Mouse (Mus musculus): ENCODE data around the gene Nr2e1.

Gene Nr2e1

DNA sequence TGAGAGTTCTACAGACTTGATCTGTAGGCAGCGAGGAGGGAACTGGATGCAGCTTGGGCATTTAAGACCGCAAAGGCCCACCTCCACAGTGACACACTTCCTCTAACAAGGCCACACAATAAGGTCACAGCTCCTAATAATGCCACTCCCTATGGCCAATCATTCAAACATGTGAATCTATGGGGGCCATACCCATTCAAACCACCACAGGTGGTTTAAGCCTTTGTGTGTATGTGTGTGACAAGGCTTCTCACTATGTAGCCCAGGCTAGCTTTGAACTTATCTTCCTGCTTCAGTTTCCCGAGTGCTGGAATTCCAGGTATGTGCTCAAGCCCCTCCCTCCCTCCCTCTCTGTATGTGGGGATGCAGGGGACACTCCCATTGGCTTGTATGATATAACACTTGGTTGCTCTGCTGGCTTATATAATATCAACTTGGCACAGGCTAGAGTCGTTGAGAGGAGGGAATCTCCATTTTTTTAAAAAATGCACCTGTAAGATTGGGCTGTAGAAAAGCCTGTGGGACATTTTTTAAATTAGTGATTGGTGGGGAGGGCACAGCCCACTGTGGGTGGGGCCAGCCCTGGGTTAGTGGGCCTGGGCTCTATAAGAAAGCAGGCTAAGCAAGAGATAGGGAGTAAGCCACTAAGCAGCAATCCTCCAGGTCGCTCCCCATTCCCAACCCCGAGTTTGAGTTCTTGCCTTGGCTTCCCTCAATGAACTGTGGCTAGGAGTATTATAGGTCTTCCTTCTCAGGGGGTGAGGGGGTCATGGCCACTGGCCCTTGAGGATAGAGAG lies 37.5 kb downstream of the Nr2e1 start:
- DNase-seq = no peak

DNA sequence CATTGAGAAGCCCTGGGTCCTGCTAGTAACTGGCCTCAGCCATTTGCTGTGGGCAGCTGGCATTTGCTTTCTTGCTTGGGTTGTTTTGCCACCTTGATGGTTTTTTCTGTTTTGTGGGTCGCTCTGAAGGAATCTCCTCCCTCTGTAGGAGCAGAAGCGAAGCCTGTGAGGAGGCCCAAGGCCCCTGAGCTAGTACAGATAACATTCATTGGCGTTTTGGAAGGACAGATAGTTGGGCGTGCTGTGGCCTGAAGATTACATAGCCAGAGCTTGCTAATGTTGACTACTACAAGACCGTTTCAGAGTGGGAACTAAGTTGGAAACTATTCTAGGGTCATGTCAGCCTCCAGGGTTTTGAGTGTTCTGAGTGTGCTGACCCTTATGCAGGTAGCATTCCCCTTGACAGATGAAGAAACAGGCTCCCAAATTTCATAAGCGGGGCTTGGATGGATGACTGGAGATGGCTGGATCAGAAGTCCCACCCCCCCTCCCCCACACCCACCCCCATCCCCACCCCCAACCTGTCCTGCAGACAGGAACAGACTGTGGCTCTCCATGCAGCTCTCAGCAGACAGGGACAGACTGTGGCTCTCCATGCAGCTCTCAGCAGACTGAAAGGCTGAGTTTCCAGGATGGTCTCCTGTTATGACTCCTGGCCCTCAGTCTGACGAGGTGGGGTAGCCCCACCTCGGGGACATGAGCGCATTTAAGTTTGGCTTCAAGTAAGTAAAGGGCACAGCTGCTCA lies 45.7 kb downstream of the Nr2e1 start:
- no peak for DNase-seq

DNA sequence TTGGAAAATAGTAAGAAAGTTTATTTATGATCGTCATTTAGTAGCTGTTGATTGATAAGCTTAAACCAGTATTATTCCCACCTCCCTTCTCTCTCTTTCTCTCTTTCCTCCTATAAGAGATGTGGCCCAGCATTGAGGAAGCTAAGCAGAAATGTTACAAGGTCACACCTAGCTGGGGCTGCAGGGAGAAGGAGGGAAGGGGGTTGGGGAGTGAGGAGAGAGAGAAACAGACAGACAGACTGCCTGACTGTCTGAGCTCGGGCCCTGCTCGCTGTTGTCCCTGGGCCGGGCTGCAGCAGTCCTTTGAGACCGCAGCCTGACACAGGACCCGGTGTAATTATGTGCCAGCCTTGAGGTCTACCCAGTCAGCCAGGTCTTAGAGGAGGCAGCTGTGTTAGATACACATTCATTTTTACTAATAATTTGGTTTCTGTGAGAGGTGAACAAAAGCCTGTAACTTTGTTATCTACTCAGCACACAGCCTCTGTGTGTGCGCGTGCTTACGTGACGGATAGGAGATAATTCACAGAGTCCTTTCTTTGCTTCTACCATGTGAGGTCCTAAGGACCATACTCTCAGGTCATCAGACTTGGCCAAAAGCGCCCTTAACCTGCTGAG lies 49.5 kb downstream of the Nr2e1 start:
- DNase-seq = no peak

DNA sequence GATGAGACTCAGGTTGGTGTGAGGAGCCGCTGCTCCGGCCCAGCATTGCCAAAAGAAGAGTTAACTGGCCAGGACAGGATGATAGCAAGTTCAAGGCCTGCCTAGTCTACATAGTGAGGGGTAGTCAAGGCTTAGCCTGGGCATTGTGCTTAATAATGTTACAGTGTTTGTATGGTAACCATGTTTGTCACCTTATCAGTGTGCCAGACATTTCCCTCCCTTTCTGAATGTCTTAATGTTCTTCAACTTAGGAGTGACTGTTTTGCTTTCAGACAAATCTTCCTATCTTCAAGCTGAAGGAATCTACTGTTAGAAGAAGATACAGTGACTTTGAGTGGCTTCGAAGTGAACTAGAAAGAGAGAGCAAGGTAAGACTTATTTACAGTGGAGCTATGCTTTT lies 57.8 kb downstream of the Nr2e1 start:
- no peak for DNase-seq

DNA sequence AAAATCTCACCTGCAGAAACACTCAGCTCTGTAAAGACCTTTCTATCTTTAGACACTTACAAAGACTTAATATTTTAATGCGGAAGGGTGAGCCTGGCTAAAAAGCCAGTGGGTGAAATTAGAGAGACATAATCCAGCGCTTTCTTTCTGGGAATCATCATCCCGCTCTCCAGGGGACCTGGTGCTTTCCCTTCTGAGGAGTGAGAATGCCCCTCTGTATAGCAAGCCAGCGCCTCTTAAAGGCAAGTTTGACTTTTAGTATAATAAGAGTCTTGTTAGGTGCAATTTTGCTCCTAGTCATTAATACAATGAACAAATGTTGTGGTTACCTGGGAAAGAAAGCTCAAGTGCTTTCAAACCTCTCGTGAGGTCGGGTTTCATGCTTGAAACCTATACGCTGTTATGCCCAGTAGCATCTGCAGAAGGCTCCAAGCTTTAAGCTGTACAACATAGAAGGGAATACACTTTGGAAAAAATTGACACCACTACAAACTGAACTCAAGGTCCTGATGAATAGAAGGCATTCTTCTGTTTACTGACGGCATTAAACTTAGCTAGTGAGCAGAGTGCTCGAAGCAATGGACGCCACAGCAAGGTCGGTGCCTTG lies 59.8 kb downstream of the Nr2e1 start:
- DNase-seq = no peak

DNA sequence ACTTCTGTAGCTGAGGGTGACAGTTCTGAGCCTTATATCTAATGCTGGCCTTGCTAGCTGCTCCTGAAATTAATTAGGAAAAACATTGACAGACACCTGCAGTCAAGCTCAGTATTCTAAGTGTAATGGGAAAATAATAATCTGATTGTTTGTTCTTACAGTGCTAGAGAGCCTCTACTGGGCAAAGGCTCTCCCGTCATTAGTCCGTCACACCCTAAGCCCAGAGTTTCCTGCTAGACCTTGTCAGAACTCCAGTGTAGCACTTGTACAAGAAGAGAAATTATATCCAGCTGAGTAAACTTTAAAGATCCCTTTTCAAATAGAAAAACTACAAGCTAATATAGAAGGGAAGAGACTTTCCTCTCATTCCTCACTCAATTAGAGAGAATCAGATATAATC lies 60.5 kb downstream of the Nr2e1 start:
- no peak for DNase-seq

DNA sequence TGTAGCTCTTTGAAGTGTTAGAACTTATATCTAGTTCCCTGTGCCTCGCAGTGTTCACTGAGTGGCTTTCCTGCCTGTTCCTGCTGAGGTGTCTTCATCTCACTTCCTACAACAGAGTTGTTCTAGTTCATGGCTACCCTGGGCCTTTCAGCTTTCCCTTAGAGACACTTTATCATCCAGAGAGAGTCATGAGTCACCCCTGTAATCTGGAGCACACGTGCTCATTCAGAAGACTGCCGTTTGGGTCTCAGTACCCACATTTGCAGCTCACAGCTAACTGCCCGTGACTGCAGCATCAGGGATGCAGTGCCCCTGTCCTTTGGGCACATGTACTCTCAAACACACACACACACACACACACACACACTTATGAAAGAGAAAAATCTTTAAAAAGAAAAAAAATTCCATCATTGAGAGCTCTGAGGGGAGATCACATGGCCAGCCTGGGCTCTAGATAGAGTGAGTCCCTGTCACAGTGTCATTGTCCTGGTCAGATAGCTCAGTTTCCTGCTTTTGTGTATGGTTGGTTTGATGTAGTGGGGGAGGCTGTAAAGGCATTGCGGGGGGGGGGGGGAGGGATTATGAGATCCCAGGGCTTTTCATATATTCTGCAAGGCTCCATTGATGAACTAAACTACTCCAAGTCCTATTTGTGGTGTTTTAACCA lies 62.0 kb downstream of the Nr2e1 start:
- DNase-seq = no peak

DNA sequence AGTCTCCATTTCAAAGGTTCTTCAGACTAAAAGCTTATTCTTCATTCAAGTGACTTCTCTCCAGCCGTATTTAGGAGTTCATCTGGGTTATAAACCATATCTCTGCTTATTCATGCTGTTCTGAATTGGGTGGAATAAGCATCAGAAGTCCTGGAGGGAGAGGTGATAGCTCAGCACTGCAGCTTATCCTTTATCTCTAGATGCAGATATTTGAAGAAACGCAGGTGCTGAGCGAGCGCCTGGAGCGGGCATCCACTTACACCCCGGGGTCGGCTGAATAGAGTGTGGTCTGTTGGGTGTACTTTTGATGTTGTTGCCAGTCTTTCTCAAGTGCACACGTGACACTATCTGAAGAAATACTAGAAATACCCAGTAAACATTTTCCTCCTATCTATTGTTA lies 65.1 kb downstream of the Nr2e1 start:
- DNase-seq = no peak

DNA sequence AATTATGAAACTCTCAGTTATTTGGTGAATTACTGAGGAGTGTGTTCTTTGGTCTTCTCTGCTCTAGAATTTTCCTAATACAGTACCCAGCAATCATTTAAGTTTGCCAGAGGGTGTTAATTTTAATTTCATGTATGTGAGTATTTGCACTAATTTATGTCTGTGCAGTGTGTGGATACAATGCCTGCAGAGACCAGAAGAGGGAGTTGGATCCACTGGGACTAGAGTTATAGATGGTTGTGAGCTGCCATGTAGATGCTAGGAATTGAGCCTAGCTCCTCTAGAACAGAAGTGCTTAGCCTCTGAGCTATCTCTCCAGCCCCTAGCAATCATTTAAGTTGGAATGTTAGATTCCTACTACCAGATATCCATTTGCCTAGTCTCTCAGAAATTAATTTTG lies 69.3 kb downstream of the Nr2e1 start:
- DNase-seq = no peak

Data from kidney, postnatal 4 days (tissue).